Mouse (Mus musculus): ENCODE data around the gene Slc27a4.

DNA sequence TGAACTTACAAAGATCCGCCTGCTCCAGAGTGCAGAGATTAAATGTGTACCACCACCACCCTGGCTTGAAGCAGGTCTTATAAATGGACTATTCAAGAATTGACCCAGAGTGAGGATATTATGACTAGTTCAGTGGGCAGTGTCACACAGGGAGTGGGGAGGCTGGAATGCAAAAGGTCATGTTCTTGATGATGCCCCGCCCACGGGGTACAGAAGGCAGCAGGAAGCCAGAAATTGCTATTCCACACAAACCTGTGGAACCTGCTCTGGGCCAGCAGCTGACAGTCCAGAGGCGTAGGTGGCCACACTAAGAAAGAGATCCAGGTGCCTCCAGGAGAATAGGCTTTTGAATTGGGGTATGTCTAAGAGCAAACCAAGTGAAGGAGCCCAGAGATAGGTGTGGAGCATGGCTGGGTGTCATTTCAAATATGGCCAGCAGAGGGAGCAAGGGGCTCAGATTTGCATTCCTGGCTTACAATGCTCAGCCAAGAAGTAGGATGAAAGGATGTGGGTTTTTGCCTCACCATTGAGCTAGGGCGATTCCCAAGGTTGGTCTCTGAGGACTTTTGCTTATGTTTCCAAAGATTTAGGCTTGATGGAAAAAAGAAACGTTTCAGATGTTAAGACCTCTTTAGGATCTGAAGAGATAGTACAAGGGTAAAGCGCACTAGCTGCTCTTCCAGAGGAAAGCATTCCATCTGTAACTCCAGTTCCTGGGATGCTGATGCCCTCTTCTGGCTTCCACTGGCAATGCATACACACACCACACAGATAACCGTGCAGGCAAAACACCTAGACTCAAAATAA, 15.2 kb downstream of the Slc27a4 start:
- TF ChIP-seq CTCF (IDR thresholded peaks at IDR 0.05 in 2 of 3, conservative IDR thresholded peaks at IDR 0.05 in 1 of 3; ENCODE audit: control insufficient read depth in 1 of 3, insufficient read depth in 1 of 3, low read depth in 2 of 3, low read length in 3 of 3, poor library complexity in 1 of 3, severe bottlenecking in 1 of 3) (peak; percentile 87 to 95 (median 94)), USF2 (IDR thresholded peaks at IDR 0.05; ENCODE audit: borderline replicate concordance in 1 of 2, insufficient read depth in 1 of 2, low read depth in 1 of 2, low read length in 2 of 2) (no peak), UBTF (IDR thresholded peaks at IDR 0.05; ENCODE audit: borderline replicate concordance, insufficient read depth, low read depth, low read length) (no peak), EP300 (IDR thresholded peaks at IDR 0.05; ENCODE audit: low read depth in 1 of 2, low read length in 2 of 2) (no peak), TCF12 (IDR thresholded peaks at IDR 0.05; ENCODE audit: low read depth, low read length) (no peak), POLR2AphosphoS2 (IDR thresholded peaks at IDR 0.05; ENCODE audit: low read length) (no peak), USF1 (IDR thresholded peaks at IDR 0.05; ENCODE audit: low read depth, low read length) (no peak), CHD1 (IDR thresholded peaks at IDR 0.05; ENCODE audit: low read depth, low read length) (no peak), SMC3 (IDR thresholded peaks at IDR 0.05; ENCODE audit: low read depth, low read length) (peak; percentile 89), ZNF384 (IDR thresholded peaks at IDR 0.05; ENCODE audit: low read depth, low read length) (no peak), HCFC1 (IDR thresholded peaks at IDR 0.05; ENCODE audit: low read depth, low read length) (no peak)

Data from MEL (cell line).